Mouse (Mus musculus): ENCODE results near the gene Zyg11a.
"Not testable (repeated sequence)": the region's sequence is repeated elsewhere in the genome, so short reads cannot be mapped to it uniquely, and the experiment has no call there.

Zyg11a gene

GRCm38 (mm10) chr4:108217332-108218179 is at the start of gene Zyg11a:
Gene Zyg11a, minus strand, starts transcription at chr4:108218048.
- DNase-seq (ENCODE audit: extremely low spot score, low spot score): peak; percentile 56

GRCm38 (mm10) chr4:108265774-108266173 is 47.9 kb upstream of the Zyg11a start:
- DNase-seq (ENCODE audit: extremely low spot score, low spot score): no peak

DNA sequence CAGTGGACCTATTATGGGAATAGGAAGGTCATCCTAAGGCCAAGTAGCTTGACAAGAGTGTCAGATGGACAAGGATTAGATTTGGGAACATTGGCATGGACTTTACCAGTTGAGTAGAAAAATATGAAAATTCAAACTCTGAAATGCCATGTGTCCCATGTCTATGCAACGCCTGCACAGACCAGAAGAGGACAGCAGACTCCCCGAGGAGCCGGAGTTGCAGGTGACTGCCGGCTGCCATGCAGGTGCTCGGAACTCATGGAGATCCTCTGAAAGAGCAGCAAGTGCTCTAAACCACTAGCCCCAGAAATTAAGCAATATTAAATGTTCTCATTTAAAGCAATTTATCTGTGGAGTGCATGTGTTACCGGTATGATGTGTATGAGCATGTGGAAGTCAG is 35.5 kb upstream of the Zyg11a start:
- no peak for DNase-seq (ENCODE audit: extremely low spot score, low spot score)

- DNase-seq (ENCODE audit: extremely low spot score, low spot score): no peak
Measured at GRCm38 (mm10) chr4:108250501-108250900, 32.7 kb upstream of the Zyg11a start.

GRCm38 (mm10) chr4:108249314-108249713 is 31.5 kb upstream of the Zyg11a start:
- no peak for DNase-seq (ENCODE audit: extremely low spot score, low spot score)

GRCm38 (mm10) chr4:108233654-108234053 is 15.8 kb upstream of the Zyg11a start:
- DNase-seq (ENCODE audit: extremely low spot score, low spot score): no peak

DNA sequence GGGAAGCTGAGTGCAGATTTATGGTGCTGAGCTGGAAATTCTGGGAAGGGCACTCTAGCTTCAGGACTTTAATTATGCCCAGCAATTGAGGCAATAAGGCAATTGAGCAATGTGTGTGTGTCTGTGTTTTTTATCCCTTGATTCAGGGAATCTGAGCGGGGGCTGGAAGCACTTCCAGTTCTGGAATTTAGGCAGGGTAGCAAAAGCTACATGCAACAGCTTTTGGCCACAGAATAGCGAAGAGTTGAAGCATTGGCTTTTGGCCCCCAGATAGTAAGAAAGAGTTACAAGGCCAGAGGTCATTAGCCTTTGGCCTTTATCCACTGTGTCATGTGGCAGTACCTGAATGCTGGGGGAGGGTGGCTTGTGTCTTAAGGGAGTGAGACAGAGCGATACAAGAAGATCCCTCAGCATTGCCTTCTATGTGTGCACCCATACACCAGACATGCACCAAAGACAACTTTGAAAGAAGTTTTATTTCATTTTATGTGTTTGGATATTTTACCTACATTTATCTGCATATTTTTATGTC is 7.6 kb upstream of the Zyg11a start:
- no peak for DNase-seq (ENCODE audit: extremely low spot score, low spot score)

DNA sequence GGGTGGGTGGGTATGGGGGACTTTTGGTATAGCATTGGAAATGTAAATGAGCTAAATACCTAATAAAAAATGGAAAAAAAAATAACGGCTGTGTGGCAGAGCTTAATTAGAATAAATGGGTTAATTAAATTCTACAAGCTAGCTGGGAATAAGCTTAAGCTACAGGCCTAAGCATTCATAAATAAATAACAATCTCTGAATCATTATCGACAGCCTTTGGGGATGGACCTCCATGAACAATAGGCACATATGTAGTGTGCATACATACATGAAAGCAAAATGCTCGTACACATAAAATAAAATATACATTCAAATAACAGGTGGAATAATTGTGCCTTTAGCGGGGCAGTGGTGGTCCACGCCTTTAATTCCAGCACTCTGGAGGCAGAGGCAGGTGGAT is 4.7 kb upstream of the Zyg11a start:
- DNase-seq (ENCODE audit: extremely low spot score, low spot score): no peak

DNA sequence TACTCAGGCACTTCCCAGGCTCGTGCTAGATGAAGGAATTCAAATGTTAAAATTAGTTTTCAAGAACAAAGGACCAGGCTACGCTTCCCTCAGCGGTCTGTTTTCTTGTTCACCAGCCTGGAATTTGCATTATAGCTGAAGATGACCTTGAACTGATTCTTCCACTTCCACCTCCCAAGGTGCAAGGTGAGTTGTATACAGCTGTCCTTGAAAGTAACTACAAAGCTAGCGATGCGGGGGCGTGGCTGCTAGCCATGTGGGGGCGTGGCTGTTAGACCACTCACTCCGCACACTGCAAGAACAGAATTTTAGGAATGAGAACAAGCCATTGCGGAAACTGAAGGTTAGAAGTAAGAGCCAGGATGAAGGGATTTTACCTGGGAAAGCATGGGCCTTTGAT is 1.2 kb upstream of the Zyg11a start:
- DNase-seq (ENCODE audit: extremely low spot score, low spot score): peak; percentile 24

DNA sequence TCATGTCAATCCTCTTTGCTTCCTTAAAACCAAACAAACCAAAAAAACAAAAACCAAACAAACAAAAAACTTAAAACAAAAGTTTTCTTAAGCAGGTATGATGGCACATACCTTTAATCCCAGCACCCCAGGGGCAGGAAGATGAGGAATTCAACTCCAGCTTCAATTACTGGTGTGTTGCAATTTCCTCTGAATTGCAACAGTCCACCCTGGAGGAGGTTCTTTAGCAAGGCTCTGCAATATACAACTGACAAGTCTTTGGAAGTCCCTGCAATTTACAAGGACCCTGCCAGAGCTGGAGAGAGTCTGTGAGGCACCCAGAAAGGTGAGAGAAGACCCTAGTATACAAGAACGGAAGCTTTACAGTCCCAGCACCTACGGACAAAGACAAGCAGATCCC is 4.8 kb downstream of the Zyg11a start:
- no peak for DNase-seq (ENCODE audit: extremely low spot score, low spot score)

- no peak for DNase-seq (ENCODE audit: extremely low spot score, low spot score)
Measured at GRCm38 (mm10) chr4:108204629-108205028, 13.2 kb downstream of the Zyg11a start.

- no peak for DNase-seq (ENCODE audit: extremely low spot score, low spot score)
Measured at GRCm38 (mm10) chr4:108199236-108199635, 18.6 kb downstream of the Zyg11a start.

- DNase-seq (ENCODE audit: extremely low spot score, low spot score): peak; percentile 23
Measured at GRCm38 (mm10) chr4:108196277-108196855, 21.5 kb downstream of the Zyg11a start.

DNA sequence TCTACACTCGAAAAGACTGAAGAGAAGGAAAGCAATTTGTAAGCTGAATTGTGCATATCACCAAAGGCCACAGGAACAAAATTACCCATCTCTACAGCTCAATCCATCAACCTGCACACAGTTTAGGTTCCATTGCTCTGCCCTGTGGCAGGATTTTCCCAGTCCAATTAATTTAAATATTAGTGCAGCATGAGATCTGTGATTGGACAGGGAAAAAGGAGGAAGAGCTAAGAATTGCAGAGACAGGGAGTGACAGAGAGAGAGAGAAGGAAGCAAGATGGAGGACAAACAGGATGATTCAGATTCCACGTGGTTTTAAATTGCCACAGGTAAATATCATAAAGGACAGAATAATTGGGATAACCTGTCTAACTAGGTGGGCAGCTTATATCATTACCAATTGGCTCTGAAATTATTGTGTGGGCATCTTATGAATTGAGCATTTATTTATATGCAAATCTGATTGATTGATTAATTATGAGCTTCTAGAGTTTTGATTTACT is 25.0 kb downstream of the Zyg11a start:
- no peak for DNase-seq (ENCODE audit: extremely low spot score, low spot score)

- DNase-seq (ENCODE audit: extremely low spot score, low spot score): no peak
Measured at GRCm38 (mm10) chr4:108182278-108182677, 35.6 kb downstream of the Zyg11a start.

DNA sequence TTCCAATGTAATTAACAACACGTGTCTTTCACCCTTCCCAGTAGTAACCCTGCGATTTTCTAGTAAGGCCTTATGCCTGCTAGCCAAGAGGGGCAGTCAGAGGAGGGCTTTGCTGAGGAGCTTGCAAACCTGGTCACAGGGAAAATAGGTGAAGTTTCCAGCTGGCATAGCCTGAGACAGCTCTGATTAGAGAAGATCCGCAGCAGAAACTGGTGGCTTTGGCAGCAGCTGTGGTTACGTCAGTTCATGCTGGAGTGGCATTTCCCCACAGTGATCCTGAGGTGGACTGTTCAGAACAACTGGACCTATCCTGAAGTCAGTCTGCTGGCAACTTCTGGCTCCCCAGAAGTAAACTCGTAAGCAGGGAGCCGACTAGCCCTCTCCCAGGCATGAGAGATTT is 49.8 kb downstream of the Zyg11a start:
- no peak for DNase-seq (ENCODE audit: extremely low spot score, low spot score)

DNA sequence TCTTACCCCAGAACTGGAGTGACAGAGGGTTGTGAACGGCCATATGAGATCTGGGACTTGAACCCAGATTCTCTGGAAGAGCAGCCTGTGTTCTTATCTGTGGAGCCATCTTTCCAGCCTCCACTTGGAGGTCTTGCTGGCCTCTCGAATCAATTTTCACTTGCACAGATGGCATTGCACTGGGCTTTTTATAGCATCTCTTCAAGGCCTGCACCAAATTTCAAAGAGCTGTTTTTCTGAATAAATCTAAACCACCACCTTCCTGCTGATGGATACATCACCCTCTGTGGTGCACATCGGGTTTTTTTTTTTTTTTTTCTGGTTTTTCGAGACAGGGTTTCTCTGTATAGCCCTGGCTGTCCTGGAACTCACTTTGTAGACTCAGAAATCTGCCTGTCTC is 51.0 kb downstream of the Zyg11a start:
- no peak for DNase-seq (ENCODE audit: extremely low spot score, low spot score)

DNA sequence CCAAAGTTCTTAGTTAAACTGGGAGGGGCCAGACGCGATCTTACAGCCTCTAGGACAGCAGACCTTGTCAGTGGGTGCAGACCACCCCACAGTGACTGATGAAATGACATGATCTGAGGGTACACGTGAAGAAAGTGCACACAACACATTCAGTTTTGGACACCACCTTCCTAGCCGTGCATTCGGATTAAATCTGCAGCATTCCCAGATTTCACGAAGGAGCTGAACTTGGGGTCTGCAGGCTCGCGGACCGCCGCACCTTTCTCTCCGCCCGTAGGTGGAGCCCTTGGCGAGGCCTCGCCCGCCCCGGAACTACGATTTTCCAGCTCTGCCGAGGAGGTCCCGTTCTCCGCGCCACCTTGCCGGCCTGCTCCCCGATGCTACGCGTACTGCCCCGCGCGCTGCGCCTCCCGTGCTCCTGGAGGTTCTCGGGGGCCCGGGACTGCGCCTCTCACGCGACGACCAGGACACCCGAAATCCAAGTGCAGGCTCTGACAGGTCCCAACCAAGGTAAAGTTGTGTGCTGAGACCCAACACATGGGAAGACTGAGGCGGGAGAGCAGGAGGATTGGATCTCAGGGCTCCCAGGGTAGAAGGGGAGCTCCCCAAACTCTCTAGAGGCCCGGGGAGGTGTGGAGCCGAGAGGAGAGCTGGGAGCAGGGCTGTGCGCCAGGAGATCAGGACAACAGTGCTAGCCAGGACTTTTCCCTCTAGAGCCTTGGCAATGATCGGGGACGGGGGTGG is 52.5 kb downstream of the Zyg11a start, which contains the start of gene Echdc2:
Echdc2 (plus strand) TSS at position 286 of the 744 bp plus-strand sequence.
- DNase-seq (ENCODE audit: extremely low spot score, low spot score): peak; percentile 70

- no peak for DNase-seq (ENCODE audit: extremely low spot score, low spot score)
Measured at GRCm38 (mm10) chr4:108163291-108163690, 54.6 kb downstream of the Zyg11a start.

DNA sequence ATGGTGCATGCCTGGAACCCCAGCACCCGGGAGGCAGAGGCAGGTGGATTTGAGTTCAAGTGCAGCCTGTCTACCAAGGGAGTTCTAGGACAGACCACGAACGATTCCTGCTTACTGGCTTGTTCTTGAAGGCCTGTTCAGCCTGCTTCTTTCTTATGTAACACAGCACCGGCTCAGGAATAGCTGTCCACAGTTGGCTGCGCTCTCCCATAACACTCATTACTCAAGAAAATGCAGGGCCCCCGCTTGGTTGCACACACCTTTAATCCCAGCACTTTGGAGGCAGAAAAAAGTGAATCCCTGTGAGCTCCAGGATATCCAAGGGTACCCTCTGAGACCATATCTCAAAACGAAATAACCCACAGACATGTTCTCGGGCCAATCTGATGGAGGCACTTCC is 55.9 kb downstream of the Zyg11a start:
- no peak for DNase-seq (ENCODE audit: extremely low spot score, low spot score)

DNA sequence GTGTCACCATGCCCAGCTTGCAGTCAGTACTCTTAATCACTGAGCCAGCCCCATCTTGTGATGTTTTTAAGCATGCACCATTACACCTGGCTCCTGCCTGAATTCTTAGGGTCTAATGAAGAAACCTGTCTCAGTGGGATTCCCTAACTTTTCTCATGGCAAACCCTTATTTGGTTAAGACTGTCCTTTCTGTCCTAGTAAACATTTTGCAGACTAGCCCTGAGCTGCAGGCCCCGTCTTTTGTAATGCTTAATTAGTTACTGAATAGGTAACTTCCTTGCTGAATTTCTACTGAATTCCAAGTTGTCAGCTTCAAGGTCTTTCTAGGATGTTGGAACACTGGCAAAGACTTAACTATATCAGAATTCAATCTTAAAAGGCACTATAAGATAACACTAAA is 62.7 kb downstream of the Zyg11a start:
- DNase-seq (ENCODE audit: extremely low spot score, low spot score): not testable (repeated sequence)

DNA sequence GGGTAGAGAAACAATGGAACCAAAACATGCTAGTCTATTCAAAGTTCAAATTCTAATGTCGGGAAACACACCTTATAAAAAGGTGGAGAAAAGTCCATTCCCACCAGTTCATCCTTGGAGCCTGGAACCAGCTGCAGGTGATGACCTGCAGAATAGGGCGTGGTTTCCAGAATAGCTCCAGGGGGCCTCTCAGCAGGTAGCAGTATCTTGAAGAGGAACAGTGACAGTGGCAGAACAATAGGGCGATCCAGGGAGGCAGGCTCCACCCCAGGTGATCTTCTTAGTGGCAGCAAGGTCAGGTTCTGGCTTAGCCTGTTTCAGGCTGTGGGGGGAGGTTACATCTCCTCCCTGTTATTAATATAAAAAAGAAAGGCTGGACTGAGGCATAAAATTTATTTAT is 72.3 kb downstream of the Zyg11a start:
- not testable (repeated sequence) for DNase-seq (ENCODE audit: extremely low spot score, low spot score)

Data from neural tube, embryonic 10.5 days (tissue).